Mouse (Mus musculus) kidney, postnatal 25 days (tissue): ENCODE results near the gene Apip.

Experiments
- DNase-seq, 2 experiments: peaks; one replicate each; pipeline ENCODE4 v3.0.0; 2021; ENCODE audit warnings: mixed read lengths in 2 of 2

Gene Apip

DNA sequence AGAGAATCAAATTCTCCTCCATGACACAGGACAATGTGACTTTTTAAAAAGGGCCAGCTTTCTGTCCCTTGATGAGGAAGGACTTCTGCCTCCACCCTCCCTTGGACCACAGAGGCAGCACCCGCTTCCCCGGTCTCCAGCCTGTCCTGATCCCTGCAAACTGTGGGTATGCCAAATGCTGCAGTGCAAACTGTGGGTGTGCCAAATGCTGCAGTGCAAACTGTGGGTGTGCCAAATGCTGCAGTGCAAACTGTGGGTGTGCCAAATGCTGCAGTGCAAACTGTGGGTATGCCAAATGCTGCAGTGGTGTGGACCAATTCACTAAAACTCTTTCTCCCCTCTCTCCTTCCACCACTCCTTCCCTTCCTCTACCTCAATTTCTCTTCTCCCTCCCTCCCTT lies 32.7 kb downstream of the Apip start:
- no peak for DNase-seq

DNA sequence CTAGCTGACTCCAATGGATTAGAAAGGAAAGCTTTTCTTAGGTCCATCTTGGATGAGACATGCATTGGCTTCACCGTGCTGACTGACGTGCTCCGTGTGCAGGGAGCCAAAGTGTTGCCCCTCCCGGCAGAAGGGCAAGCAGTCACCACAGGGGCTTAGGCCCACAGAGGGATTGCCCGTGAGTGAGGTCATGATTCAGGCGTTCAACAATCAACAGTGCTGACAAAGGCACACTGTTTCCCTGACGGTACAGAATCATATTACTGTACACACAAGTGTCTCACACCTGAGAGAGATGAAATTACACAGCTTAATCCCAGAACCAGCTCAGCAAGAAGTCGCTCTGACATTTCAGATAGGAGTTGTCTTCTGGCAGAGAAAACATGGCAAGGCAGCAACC lies 38.2 kb downstream of the Apip start:
- no peak for DNase-seq

DNA sequence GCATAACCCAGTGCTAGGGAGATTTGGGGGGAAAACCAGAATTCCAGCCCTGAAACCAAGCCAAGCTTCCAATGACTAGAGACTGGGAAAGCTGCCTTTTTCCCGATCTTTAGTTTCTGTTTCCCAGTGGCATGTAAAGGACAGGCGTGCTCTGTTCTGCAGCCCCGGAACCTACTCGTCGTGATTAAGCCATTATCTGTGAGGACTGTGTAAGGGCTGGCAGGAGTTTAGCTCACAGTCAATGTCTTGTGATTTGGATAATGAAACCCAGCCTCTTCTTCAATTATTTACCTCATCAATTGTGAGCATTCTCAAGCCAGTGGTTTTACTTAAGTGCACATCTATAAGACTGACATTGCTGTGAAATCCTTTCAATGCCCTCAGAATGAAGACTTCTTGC lies 43.7 kb downstream of the Apip start:
- no peak for DNase-seq

DNA sequence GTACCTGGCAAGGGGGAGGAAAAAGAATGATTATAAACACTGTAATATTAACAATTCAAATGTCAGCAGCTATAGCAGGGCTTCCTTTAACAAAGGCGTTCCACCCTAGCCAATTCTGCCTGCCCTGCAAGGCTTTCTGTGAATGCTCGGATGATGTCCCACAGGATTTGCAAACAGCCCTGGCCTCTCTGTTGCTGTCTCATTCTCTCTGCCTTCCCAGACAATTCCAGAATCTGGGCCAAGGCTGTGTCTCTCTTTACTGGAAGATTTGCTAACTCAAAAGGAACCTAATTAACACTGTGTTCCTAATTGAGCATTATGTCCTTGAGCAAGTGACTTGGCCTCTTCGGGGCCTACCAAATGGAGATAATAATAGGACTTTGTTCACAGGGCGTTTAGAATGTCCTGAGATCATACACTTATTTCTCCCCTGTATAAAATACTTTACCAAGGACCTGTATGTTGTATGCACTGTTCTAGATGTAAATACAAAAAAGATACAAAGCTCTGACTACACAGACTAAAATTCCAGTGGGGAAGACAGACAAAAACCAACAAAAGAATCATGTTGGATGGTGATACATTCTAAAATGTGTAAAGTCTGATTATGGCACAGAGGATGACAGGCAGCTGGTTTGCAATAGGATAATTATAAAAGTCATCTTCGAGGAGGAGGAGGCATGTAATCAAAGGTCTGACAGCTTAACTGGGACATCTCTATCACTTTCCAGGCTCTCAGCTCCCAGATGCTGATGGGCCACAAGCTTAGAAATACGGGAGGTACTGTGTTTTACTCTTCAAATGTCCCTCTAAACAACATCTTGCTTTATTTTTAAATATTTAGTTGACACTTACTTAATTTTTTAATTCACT lies 45.1 kb downstream of the Apip start:
- DNase-seq: no peak

DNA sequence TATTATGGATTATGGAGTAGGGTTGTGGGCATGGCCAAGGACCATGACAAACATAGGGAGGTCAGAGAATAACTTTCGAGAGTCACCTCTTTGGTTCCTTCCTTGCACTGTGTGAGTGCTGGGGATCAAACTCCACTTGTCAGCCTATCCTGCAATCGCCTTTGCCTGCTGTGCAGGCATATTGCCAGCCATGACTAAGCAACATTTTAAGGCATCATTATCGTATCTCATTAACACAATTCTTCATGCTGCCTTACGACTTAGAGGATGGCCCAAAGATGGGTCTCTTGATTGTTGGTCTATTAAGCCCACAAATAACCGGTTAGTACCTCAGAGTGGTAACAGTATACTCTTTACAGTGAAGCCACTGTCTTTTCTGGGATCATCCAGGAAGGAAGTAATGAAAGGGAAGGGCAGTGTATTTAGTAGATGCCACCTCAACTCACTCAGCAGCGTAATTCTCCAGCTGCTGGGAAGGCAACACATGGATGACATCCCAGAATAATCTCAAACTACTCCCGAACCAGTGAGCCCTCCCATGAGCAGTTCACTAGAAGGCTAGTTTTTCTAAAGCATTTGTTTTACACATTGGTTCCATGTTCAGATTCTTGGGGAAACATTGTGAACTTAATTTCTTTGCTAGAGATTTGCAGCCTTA lies 45.9 kb downstream of the Apip start:
- DNase-seq: peak; percentile 46 to 49

DNA sequence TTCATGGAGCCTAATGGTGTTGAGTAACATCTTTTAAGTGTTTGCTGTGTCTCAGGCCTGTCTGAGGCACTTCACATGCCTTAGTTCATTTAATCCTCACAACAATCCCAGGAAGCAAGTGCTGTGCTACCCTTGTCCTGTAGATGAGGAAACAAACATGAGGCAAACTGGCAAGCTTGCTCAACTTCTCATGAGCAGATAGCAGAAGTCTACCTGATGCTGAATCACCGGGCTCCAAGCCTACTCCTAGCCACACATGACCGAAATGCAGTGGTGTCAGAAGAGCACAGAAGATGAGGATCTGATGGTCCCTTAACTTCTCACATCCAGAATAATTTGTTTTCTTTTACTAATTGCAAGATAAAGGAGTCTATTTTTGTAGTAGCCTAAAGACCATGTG lies 56.2 kb downstream of the Apip start:
- no peak for DNase-seq

DNA sequence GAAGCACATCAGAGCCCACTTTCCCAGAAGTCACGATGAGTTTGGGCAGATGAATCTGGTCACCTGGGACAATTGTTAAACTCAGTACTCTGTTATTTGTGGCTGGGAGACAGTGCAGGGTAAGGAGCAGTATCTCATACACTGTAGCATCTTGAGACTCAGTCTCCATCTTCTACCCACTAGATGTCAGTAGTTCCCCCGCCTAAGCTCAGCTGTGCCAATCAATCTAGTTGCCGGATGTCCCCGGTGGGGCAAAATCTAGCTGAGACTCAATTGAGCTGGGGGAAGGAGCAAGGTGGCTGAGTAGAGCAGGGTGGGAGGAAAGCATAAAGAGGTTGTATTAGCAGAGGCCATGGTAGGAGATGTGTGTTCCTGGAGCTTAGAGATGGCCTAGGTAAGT lies 57.7 kb downstream of the Apip start:
- no peak for DNase-seq

DNA sequence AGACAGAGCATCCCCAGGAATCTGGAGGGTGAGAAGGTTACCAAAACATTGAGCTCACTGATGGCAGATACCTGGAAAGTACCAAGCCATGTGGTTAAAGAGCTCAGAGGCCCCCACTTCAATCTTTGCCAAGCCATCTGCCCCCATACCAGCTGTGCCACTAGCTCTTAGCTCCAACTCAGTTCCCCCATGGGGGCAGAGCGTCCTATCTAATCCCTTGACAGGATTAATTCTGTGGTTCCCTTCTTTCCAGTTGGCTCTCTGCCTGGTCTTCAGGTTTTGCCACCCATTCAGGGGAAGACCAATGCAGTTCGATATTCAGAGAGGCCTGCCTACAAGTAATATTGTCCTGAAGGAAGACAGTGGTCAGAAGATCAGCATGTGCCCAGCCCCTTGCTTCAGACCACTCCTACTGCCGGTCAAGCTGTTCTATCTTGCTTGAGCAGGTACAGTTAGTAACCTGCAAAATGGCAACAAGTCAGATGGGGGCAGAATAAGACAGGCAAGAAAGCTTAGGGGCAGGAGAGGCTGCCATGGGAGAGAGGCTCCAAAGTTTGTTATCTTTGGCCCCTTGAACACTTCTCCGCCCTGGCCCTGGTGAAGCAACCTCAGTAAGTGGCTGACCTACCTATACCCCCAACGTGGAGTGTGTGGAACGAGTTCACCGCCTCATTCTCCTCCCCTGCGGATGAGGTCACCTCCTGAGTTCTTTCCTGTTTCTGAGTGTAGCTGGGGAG lies 65.2 kb downstream of the Apip start:
- DNase-seq: peak; percentile 53 to 64
